15 mouse cellular contexts compared by ENCODE assay signal in the genomic region with DNA sequence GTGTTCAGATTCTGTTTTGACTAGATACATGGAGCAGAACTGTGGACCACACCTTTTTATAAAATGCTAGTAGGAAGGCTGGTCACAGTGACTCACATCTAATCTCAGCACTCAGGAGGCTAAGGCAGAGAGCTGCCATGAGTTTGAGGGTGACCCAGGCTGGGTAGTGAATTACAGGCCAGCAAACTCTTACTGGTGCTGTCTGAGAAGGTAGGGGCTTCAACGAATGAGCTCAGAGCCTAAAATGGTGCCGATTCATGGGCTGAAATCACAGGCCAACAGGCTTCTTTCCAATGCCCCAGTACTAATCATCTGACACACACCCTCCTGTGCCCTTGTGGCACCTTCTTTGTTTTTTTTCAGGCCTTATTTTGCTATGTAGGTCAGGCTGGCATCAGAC. TPM values are rescaled to one million over a fixed set of nuclear protein-coding genes. Genes with fewer than 3 reads are reported as not detected.
DNase-seq lines count a peak whose midpoint lies in the region.
"Had no signal": no experiment of that assay in that cellular context is flagged by ENCODE, and none has a peak within 500 bp of the region (broad histone marks: within the 10 kb centered on the region; RNA-seq: fewer than 3 reads in every experiment).

No protein-coding gene starts in this region.

- 0 out of 2 replicates have a peak, but pooled peaks cover 7% of the 10 kb centered on the region for H3K27me3 ChIP-seq in heart, embryonic 10.5 days (ENCODE audit: insufficient read depth, poor library complexity, severe bottlenecking)
- H3K27me3 ChIP-seq: Patski had no signal

- WGBS in heart, embryonic 10.5 days: 84% methylated on average over 2 of the region's 2 CpGs

- DNase-seq in heart, adult 11 months: peak; percentile 90
- DNase-seq in heart, postnatal 10 days: no peak
- DNase-seq in heart, embryonic 10.5 days (ENCODE audit: low spot score): peak; percentile 30
- DNase-seq in heart, postnatal 36 days: no peak
- DNase-seq in 3T3-L1 (ENCODE audit: low read depth, low spot score): peak; percentile 30
- no peak for DNase-seq in cerebellum, postnatal 25 days
- DNase-seq: adrenal gland, postnatal 10 days; adrenal gland, postnatal 25 days; B cell, adult 2 months; cerebellum, adult 11 months; cerebellum, adult 11-12 months; cerebellum, adult 18-20 months; cerebellum, adult 2 months had no signal

- H3K4me1 ChIP-seq in heart, embryonic 10.5 days: peaks cover 8% of the 10 kb centered on the region; the same call in 1 of the 2 replicates

- H3K4me3 ChIP-seq in heart, embryonic 10.5 days: no peak overlapping the region

- H3K27ac ChIP-seq in heart, embryonic 10.5 days: no peak overlapping the region

- no peaks in the 10 kb centered on the region for H3K36me3 ChIP-seq in heart, embryonic 10.5 days
- H3K36me3 ChIP-seq: G1E had no signal

- intact Hi-C loops in heart, postnatal 10 days (cut with DNase I): no loop called here
- intact Hi-C loops in heart, postnatal 36 days (cut with DNase I): no loop called here

- no peaks in the 10 kb centered on the region for H3K9me3 ChIP-seq in heart, embryonic 10.5 days

RNA-seq across cellular contexts. Expression of gene Tspan9, which starts 35.3 kb away (rescaled TPM):
- total RNA-seq in heart, postnatal 10 days (2021): 100 to 1,000 TPM; 184 to 197 TPM
- polyA plus RNA-seq in heart, embryonic 10.5 days (2016; fragmentation: Nextera tagmentation; extraction: Ambion mirVana): 111 and 177 TPM in 2 replicates
- 100 to 1,000 TPM in 1 of 2 experiments, 10 to 100 TPM in 1; 80.9 to 113 TPM for total RNA-seq in heart, postnatal 36 days (2021)
- polyA plus RNA-seq: G1E had no signal

Comparison
In these comparisons a context has a peak if more than half of its experiments do, and no peak if none do; other contexts are left out.
1. DNase-seq: peak in heart, adult 11 months (single experiment), heart, embryonic 10.5 days (single experiment) and 3T3-L1 (single experiment); none in heart, postnatal 10 days (0 of 2), heart, postnatal 36 days (0 of 2) and cerebellum, postnatal 25 days (0 of 2).